Mouse (Mus musculus) MEL (cell line): Measurements from ENCODE around the gene Clec4f. TPM values are rescaled to one million over a fixed set of nuclear protein-coding genes. Genes with fewer than 3 reads are reported as not detected.

ENCODE experiments used
- DNase-seq: peaks from one replicate; pipeline ENCODE4 v3.0.0; 2011; ENCODE audit warnings: low read depth, low spot score
- H3K27ac ChIP-seq: 2 replicates; pipeline ENCODE4 v1.5.1; 2012; ENCODE audit warnings: low read depth, mild to moderate bottlenecking, control low read depth, low read length, moderate library complexity; ENCODE audit not compliant: control insufficient read depth
- H3K27me3 ChIP-seq, 2 experiments: fragments of 150-350 bp in 1 of 2; sonication (generic) in 1 of 2; 2 replicates each; pipeline ENCODE4 v1.6.1; 2012; ENCODE audit warnings: low read length in 2 of 2, mild to moderate bottlenecking in 2 of 2, improper control_type of control experiment in 1 of 2, moderate library complexity in 1 of 2; ENCODE audit not compliant: insufficient read depth in 2 of 2, control insufficient read depth in 1 of 2
- H3K36me3 ChIP-seq, 2 experiments: 2 replicates each; pipeline ENCODE4 v1.6.1; 2012 to 2014; ENCODE audit warnings: low read length in 2 of 2, improper control_type of control experiment in 1 of 2, inconsistent platforms in 1 of 2, mild to moderate bottlenecking in 1 of 2; ENCODE audit not compliant: insufficient read depth in 2 of 2, control insufficient read depth in 1 of 2
- H3K4me1 ChIP-seq, 2 experiments: fragments of 150-350 bp in 1 of 2; sonication (generic) in 1 of 2; 2 replicates each; pipeline ENCODE4 v1.6.1; 2012; ENCODE audit warnings: low read length in 2 of 2, improper control_type of control experiment in 1 of 2, mild to moderate bottlenecking in 1 of 2; ENCODE audit not compliant: insufficient read depth in 2 of 2, control insufficient read depth in 1 of 2
- H3K4me3 ChIP-seq, 2 experiments: fragments of 150-350 bp in 1 of 2; sonication (generic) in 1 of 2; 2 replicates each; pipeline ENCODE4 v1.5.1; 2012; ENCODE audit warnings: low read depth in 2 of 2, low read length in 2 of 2, mild to moderate bottlenecking in 2 of 2, moderate library complexity in 2 of 2, control low read depth in 1 of 2, improper control_type of control experiment in 1 of 2; ENCODE audit not compliant: control insufficient read depth in 1 of 2, insufficient read depth in 1 of 2
- H3K79me2 ChIP-seq: 2 replicates; pipeline ENCODE4 v1.6.1; 2012; ENCODE audit warnings: mild to moderate bottlenecking, low read length, moderate library complexity; ENCODE audit not compliant: control insufficient read depth, poor library complexity, insufficient read depth
- H3K9ac ChIP-seq: 2 replicates; pipeline ENCODE4 v1.6.1; 2012; ENCODE audit warnings: low read depth, mild to moderate bottlenecking, control low read depth, low read length, moderate library complexity; ENCODE audit not compliant: control insufficient read depth, poor library complexity, severe bottlenecking
- H3K9me3 ChIP-seq: fragments of 150-350 bp; sonication (generic); replicated peaks from 2 replicates; pipeline ENCODE4 v1.6.1; 2012; ENCODE audit warnings: mild to moderate bottlenecking, low read length, improper control_type of control experiment, moderate library complexity; ENCODE audit not compliant: insufficient read depth
- BHLHE40 ChIP-seq: IDR thresholded peaks from 2 replicates; pipeline ENCODE4 v1.6.1; 2012; ENCODE audit warnings: low read depth, mild to moderate bottlenecking, inconsistent platforms, low read length, improper control_type of control experiment, borderline replicate concordance
- CHD2 ChIP-seq: IDR thresholded peaks from 2 replicates; pipeline ENCODE4 v1.6.1; 2011; ENCODE audit warnings: low read length, improper control_type of control experiment
- CTCF ChIP-seq, 3 experiments: IDR thresholded peaks in 2 of 3; conservative IDR thresholded peaks in 1 of 3; 2 replicates each; pipeline ENCODE4 v1.5.1; 2011 to 2012; ENCODE audit warnings: low read length in 3 of 3, low read depth in 2 of 3, mild to moderate bottlenecking in 2 of 3, improper control_type of control experiment in 1 of 3, inconsistent platforms in 1 of 3, mixed read lengths in 1 of 3, moderate library complexity in 1 of 3; ENCODE audit not compliant: control insufficient read depth in 1 of 3, insufficient read depth in 1 of 3, poor library complexity in 1 of 3, severe bottlenecking in 1 of 3
- ELF1 ChIP-seq: IDR thresholded peaks from 2 replicates; pipeline ENCODE4 v1.6.1; 2014; ENCODE audit warnings: low read depth, mild to moderate bottlenecking, inconsistent platforms, low read length, improper control_type of control experiment, moderate library complexity
- GATA1 ChIP-seq: IDR thresholded peaks from 2 replicates; pipeline ENCODE4 v1.6.1; 2011; ENCODE audit warnings: low read depth, low read length, improper control_type of control experiment
- KAT2A ChIP-seq: conservative IDR thresholded peaks from 2 replicates; pipeline ENCODE4 v1.6.1; 2012; ENCODE audit warnings: low read depth, low read length, improper control_type of control experiment, inconsistent platforms
- MAFK ChIP-seq: IDR thresholded peaks from 2 replicates; pipeline ENCODE4 v1.6.1; 2011; ENCODE audit warnings: low read depth, mild to moderate bottlenecking, low read length, improper control_type of control experiment, borderline replicate concordance
- MAZ ChIP-seq: IDR thresholded peaks from 2 replicates; pipeline ENCODE4 v1.6.1; 2012; ENCODE audit warnings: low read depth, mild to moderate bottlenecking, inconsistent platforms, low read length, improper control_type of control experiment
- MXI1 ChIP-seq: IDR thresholded peaks from 2 replicates; pipeline ENCODE4 v1.6.1; 2011; ENCODE audit warnings: mild to moderate bottlenecking, low read depth, low read length, improper control_type of control experiment
- MYB ChIP-seq: IDR thresholded peaks from 2 replicates; pipeline ENCODE4 v1.6.1; 2011; ENCODE audit warnings: mild to moderate bottlenecking, low read depth, low read length, improper control_type of control experiment
- NRF1 ChIP-seq: IDR thresholded peaks from 2 replicates; pipeline ENCODE4 v1.6.1; 2014; ENCODE audit warnings: low read depth, mild to moderate bottlenecking, inconsistent platforms, low read length, improper control_type of control experiment, moderate library complexity; ENCODE audit not compliant: poor library complexity, insufficient read depth, severe bottlenecking
- POLR2AphosphoS2 ChIP-seq: IDR thresholded peaks from 2 replicates; pipeline ENCODE4 v1.6.1; 2011; ENCODE audit warnings: low read length, improper control_type of control experiment
- RAD21 ChIP-seq: IDR thresholded peaks from 2 replicates; pipeline ENCODE4 v1.6.1; 2011; ENCODE audit warnings: mild to moderate bottlenecking, low read depth, low read length, improper control_type of control experiment
- SMC3 ChIP-seq: IDR thresholded peaks from 2 replicates; pipeline ENCODE4 v1.6.1; 2011; ENCODE audit warnings: low read depth, low read length, improper control_type of control experiment
- TCF12 ChIP-seq: IDR thresholded peaks from 2 replicates; pipeline ENCODE4 v1.6.1; 2014; ENCODE audit warnings: low read depth, mild to moderate bottlenecking, inconsistent platforms, low read length, improper control_type of control experiment, moderate library complexity
- USF1 ChIP-seq: IDR thresholded peaks from 2 replicates; pipeline ENCODE4 v1.6.1; 2014; ENCODE audit warnings: low read depth, mild to moderate bottlenecking, inconsistent platforms, low read length, improper control_type of control experiment, moderate library complexity
- USF2 ChIP-seq, 2 experiments: IDR thresholded peaks; 2 replicates each; pipeline ENCODE4 v1.6.1; 2011 to 2012; ENCODE audit warnings: improper control_type of control experiment in 2 of 2, low read length in 2 of 2, borderline replicate concordance in 1 of 2, inconsistent platforms in 1 of 2, low read depth in 1 of 2, mild to moderate bottlenecking in 1 of 2; ENCODE audit not compliant: insufficient read depth in 1 of 2
- polyA plus RNA-seq, 2 experiments: library from polyadenylated mRNA; stranded (reverse) in 1 of 2; unstranded in 1 of 2; fragments of >175 nt in 1 of 2; fragments of >200 nt in 1 of 2; gene quantifications; 2 replicates each; pipeline versions ENCODE4 v1.2.1 to v1.2.4; 2012; ENCODE audit warnings: low replicate concordance in 2 of 2, low read depth in 1 of 2; ENCODE audit not compliant: insufficient read length in 2 of 2, insufficient read depth in 1 of 2, missing spikeins in 1 of 2
- total RNA-seq: library from RNA; depleted of rRNA; stranded (reverse); fragments of 300-350 nt; gene quantifications from 2 replicates; pipeline ENCODE4 v1.2.3, GENCODE M21; 2012

The Clec4f gene
- total and polyA plus RNA-seq, 3 experiments: not detected

DNA sequence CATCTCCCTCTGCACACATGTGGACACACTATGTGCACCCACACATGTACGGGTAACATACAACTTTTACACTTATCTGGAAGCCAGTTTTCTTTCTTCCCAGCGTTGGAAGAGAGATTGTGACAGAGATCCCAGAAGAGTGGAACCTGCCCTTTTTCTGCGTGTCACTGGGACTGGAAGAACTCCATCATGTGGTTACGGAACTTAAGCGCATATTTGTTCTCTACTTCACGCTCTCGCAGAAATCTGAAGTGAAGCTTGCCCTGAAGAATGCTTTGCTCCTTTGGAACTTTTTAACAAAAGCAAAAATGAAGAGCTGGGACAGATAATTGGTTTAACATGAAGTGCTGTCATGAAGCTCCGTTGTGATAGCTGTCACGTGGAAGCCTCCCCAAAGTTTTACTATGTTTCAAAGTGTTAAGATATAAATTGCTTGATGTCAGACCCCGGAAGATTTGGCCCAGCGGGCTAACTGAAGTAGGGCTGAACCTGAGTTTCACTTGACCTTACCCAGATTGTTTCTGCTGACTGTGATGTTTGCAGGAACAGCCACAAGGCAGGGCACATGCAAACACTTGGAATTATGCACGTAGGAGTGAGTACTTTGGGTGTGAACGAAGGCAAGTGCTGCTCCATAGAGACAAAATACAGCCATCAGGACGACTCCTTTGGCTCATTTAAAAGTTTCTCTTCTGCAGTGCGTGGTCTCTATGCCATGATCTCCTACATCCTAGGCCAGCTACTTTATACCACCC lies 38.2 kb downstream of the Clec4f start:
- no peak overlapping the region for H3K9ac ChIP-seq
- no peak overlapping the region for H3K4me3 ChIP-seq
- TF ChIP-seq CHD2 (no peak), ELF1 (no peak), MXI1 (no peak), USF2 (IDR thresholded peaks at IDR 0.05; ENCODE audit: borderline replicate concordance in 1 of 2, insufficient read depth in 1 of 2, low read depth in 1 of 2, low read length in 2 of 2) (no peak), BHLHE40 (no peak), GATA1 (no peak), KAT2A (no peak), TCF12 (no peak)
- H3K4me1 ChIP-seq: no peaks in the 10 kb centered on the region
- H3K9me3 ChIP-seq: no peaks in the 10 kb centered on the region
- no peak overlapping the region for H3K27ac ChIP-seq
- H3K27me3 ChIP-seq: peaks cover 7 to 17% of the 10 kb centered on the region in 2 experiments
- H3K36me3 ChIP-seq: no peaks in the 10 kb centered on the region
- no peaks in the 10 kb centered on the region for H3K79me2 ChIP-seq
- no peak for DNase-seq

DNA sequence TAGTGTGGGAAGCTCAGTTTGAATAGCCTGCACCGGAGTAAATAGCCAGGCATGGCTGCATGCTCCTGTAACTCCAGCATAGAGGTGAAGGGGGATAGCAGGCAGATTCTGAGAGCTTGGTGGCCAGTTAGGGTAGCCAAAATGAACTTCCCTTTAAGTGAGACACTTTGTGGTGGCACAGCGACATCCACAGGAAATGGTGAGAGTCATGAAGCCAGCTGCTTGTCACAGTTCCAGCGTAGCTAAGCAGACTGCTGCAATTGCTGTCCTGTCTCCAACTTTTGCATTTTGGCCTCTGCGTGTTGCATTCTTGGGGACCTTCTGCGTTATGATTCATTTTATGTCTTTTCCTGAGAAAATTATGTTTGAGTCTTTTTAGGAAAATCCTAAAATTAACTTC lies 39.5 kb downstream of the Clec4f start:
- H3K4me3 ChIP-seq: no peak overlapping the region
- no peaks in the 10 kb centered on the region for H3K4me1 ChIP-seq
- H3K36me3 ChIP-seq: no peaks in the 10 kb centered on the region
- no peak overlapping the region for H3K9ac ChIP-seq
- H3K79me2 ChIP-seq: no peaks in the 10 kb centered on the region
- no peaks in the 10 kb centered on the region for H3K9me3 ChIP-seq
- H3K27ac ChIP-seq: no peak overlapping the region
- peaks cover 7 to 19% of the 10 kb centered on the region in 2 experiments for H3K27me3 ChIP-seq
- no peak for TF ChIP-seq NRF1
- TF ChIP-seq CHD2: no peak
- no peak for TF ChIP-seq MXI1
- no peak for TF ChIP-seq POLR2AphosphoS2
- no peak for TF ChIP-seq BHLHE40
- no peak for TF ChIP-seq KAT2A
- TF ChIP-seq SMC3: no peak
- no peak for TF ChIP-seq MAZ
- no peak for TF ChIP-seq USF1
- TF ChIP-seq CTCF (IDR thresholded peaks at IDR 0.05 in 2 of 3, conservative IDR thresholded peaks at IDR 0.05 in 1 of 3; ENCODE audit: control insufficient read depth in 1 of 3, insufficient read depth in 1 of 3, low read depth in 2 of 3, low read length in 3 of 3, poor library complexity in 1 of 3, severe bottlenecking in 1 of 3): peak; percentile 28 to 54 (median 30); a peak in 5 of 6 replicates
- peak; percentile 53 for TF ChIP-seq RAD21
- TF ChIP-seq MYB: no peak
- TF ChIP-seq ELF1: no peak
- no peak for TF ChIP-seq MAFK
- DNase-seq: peak; percentile 53
